Mouse (Mus musculus) olfactory bulb, adult 2 months (tissue): Measurements from ENCODE around the gene Ctso. TPM values are rescaled to one million over a fixed set of nuclear protein-coding genes. Genes with fewer than 3 reads are reported as not detected.

Experiments used
- H3K27ac ChIP-seq: fragments of 200-500 bp; 2 replicates; pipeline ENCODE4 v1.5.1; 2012; ENCODE audit warnings: low read depth, low read length; ENCODE audit not compliant: insufficient read depth
- H3K4me1 ChIP-seq: fragments of 200-500 bp; 2 replicates; pipeline ENCODE4 v1.6.1; 2012; ENCODE audit warnings: low read length; ENCODE audit not compliant: control insufficient read depth, insufficient read depth
- H3K4me3 ChIP-seq: fragments of 200-500 bp; 2 replicates; pipeline ENCODE4 v1.5.1; 2012; ENCODE audit warnings: mild to moderate bottlenecking, low read depth, low read length, moderate library complexity; ENCODE audit not compliant: insufficient read depth
- CTCF ChIP-seq: fragments of 200-500 bp; IDR thresholded peaks from 2 replicates; pipeline ENCODE4 v1.5.1; 2012; ENCODE audit warnings: low read depth, mild to moderate bottlenecking, low read length, moderate library complexity; ENCODE audit not compliant: insufficient read depth
- POLR2A ChIP-seq: fragments of 200-500 bp; IDR thresholded peaks from 2 replicates; pipeline ENCODE4 v1.6.1; 2012; ENCODE audit warnings: mild to moderate bottlenecking, low read depth, low read length, moderate library complexity; ENCODE audit not compliant: insufficient read depth
- WGBS: fragments of 180-500 bp; shearing (Covaris S2); methylation state at CpG from one replicate; pipeline ENCODE4 v1.1.7; 2018; 5-methylcytosine and 5-hydroxymethylcytosine counted together
- polyA plus RNA-seq: library from polyadenylated mRNA; stranded (reverse); fragments of >200 nt; gene quantifications from 2 replicates; pipeline ENCODE4 v1.2.4, GENCODE M21; 2012; ENCODE audit warnings: low replicate concordance; ENCODE audit not compliant: missing spikeins, insufficient read depth, insufficient read length

The Ctso gene
- polyA plus RNA-seq, 1 experiment: not detected

DNA sequence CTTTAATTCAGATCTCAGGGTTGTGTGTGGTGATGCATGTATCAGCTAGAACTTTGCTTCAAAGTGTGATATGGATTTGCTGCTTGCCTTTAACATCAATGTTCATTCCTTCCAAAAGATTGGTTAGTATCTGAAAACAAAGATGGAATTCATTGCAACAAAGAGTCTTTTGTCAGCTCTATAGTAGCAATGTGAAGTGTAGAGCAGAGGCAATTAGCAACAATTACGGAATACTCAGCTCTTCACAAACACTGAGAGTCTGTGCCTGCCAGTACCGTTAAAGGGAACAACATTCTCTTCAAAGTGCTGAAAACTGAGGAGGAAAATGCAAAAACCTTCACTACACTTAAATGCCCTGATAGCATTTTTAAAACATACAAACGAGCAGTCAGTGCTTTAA lies 12.7 kb upstream of the Ctso start:
- Histone ChIP-seq H3K27ac (peak overlapping the region; percentile 62; the same call in 1 of the 2 replicates), H3K4me3 (no peak overlapping the region), H3K4me1 (peaks cover 11% of the 10 kb centered on the region)
- TF ChIP-seq POLR2A: no peak
- no peak for TF ChIP-seq CTCF
- WGBS: 18% methylated on average over 3 of the region's 3 CpGs

DNA sequence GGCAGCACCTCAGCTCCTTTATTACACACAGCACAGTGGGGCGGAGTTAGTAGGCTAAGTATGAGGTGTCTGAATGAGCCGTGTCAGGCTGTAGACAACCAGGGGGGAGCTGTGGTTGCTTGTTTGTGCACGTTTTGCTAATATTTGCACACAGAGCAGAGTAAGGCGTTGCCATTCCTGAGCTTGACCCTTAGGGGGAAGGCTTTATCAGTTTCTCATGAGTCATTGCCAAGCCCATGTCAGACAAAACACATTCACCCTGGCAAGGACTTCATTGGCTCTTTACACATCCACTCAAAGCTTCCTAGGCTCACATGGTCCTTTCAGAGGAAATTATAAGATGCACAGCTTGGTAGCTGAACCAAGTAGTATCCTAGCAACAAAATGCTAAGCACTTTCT lies 9.5 kb upstream of the Ctso start:
- Histone ChIP-seq H3K27ac (no peak overlapping the region), H3K4me3 (no peak overlapping the region), H3K4me1 (peaks cover 8% of the 10 kb centered on the region; the same call in 1 of the 2 replicates)
- 35% methylated on average over 4 of the region's 4 CpGs for WGBS
- TF ChIP-seq CTCF (no peak), POLR2A (no peak)

DNA sequence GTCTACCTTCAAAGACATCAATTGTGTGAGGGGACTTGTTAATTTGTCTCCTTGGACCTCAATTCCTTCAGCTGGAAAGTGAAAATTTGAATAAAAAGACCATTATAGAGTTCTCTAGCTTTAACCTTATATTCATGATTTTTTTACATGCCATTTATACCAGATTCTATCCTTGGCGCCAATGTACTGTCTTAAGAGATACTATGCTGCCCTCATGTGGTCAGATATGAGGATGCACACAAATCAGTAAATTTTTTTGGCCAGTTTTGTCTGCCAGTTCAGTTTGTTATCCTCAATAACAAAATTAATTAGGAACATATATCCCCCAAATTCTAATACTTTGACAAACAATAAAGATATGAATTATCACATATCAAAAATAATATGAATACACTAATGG lies 7.5 kb upstream of the Ctso start:
- TF ChIP-seq CTCF (no peak), POLR2A (no peak)
- 0% methylated on average over 1 of the region's 1 CpGs for WGBS
- Histone ChIP-seq H3K4me3 (no peak overlapping the region), H3K27ac (no peak overlapping the region), H3K4me1 (peaks cover 8% of the 10 kb centered on the region; the same call in 1 of the 2 replicates)

DNA sequence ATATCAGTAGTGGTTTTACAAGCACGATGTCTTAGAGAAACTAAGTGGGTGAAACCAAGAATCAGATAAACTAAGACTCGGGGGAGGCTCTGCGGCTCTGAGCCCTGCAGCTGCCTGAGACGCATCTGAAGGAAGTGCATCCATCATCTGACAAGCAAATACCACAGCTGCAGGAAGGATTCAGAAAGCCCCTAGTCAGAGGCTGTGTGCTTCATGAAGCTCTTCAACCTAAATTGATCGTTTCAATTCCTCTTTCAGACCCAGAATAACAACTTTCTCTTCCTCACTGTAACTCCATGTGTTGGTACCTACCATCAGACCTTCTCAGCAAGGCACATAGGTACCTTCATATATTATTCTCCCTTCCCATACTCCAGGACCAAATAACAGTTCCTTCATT lies 6.5 kb upstream of the Ctso start:
- no peak overlapping the region for H3K4me3 ChIP-seq
- 57% methylated on average over 5 of the region's 5 CpGs for WGBS
- H3K4me1 ChIP-seq: peaks cover 8% of the 10 kb centered on the region; the same call in 1 of the 2 replicates
- no peak overlapping the region for H3K27ac ChIP-seq
- no peak for TF ChIP-seq CTCF
- no peak for TF ChIP-seq POLR2A

DNA sequence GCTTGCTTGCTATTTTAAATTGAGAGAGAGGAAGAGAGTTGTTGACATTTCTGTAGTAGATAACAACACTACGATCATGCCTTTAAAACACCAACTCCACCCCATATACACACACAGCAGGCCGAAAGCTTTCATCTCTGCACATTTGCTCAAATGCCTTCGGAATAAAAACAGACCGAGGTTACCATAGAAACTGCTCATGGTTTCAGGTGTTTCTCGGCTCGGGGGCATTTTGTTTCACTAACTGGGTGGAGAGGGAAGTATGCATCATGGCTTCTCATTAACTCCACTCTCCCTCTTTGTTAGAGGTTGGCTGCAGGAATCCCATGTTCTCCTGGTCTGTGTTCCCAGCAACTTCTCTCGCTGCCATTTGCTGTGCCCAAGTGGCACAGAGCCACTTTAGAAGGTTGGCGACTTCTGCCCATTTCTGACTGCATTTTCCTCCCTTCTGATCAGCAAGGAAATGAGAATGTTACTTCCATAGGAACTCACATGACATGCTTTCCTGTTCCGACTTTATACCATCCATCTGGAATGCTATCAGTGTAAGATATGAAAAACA lies 5.6 kb upstream of the Ctso start:
- TF ChIP-seq POLR2A (no peak), CTCF (no peak)
- H3K4me1 ChIP-seq: peaks cover 8% of the 10 kb centered on the region; the same call in 1 of the 2 replicates
- H3K27ac ChIP-seq: no peak overlapping the region
- no peak overlapping the region for H3K4me3 ChIP-seq
- 37% methylated on average over 9 of the region's 9 CpGs for WGBS

DNA sequence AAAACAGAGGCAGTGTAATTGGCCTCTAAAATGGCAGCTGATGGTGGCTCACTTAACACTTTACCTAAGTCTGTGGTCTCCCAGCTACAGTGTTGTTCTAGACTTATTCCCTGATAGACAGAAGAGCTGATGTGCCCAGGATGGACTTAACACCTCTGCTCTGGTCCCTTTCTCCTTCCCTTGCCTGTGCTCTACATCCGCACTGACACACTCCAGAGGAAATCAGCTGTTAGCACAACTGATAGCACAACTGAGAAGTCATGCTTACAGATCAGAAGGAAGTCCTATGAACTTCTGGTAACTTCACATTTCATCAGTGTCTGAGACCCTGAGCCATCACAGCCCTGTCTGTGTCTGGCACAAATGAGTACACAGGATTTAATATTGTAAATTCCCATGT lies 3.3 kb upstream of the Ctso start:
- H3K27ac ChIP-seq: no peak overlapping the region
- TF ChIP-seq POLR2A (no peak), CTCF (no peak)
- WGBS: 84% methylated on average over 1 of the region's 1 CpGs

DNA sequence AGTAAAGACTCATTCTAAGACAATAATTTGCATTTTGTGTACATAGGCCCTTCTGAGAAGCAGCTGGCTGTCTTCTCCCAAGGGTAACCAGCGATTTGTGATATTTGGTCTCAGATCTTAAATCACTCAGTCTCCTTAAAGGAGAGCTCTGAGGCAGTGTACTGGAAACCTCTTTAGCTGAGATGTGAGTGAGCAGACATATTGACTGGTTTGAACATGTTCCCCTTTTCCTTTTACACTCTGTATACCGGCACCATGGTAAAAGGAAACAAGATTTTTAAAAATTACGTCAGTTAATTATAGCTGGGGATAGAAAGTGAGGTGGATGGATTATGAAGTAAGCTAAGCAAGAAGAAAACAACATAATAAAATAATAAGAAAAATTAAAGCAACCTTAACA lies 706 bp upstream of the Ctso start:
- no peak overlapping the region for H3K4me3 ChIP-seq
- TF ChIP-seq CTCF: no peak
- no peak for TF ChIP-seq POLR2A
- H3K27ac ChIP-seq: no peak overlapping the region
- H3K4me1 ChIP-seq: peaks cover 3% of the 10 kb centered on the region; the same call in 1 of the 2 replicates
- WGBS: 47% methylated on average over 3 of the region's 3 CpGs

More for the DNA sequence above, 3.3 kb upstream of the Ctso start:
- peaks cover 5% of the 10 kb centered on the region; the same call in 1 of the 2 replicates for H3K4me1 ChIP-seq
- H3K4me3 ChIP-seq: no peak overlapping the region

DNA sequence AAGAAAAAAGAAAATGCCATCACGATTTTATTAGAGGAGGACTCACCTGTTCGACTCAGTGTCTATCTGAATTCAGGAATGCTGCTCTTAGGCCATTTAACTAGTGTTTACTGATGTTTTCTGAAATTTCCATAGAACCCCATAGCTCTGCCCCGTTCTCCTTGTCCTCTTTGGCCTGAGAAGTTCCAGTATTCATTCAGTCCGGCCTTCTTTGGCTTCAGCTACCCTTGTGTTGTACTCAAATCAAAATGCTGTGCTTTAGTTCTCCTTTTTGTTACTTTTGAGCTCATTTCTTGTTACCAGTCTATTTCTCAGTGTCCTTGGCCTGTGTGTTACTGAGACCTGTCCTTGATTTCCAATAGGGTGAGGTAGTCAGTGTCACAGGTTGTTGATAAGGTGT lies 947 bp downstream of the Ctso start:
- H3K27ac ChIP-seq: no peak overlapping the region
- WGBS: 75% methylated on average over 4 of the region's 4 CpGs

DNA sequence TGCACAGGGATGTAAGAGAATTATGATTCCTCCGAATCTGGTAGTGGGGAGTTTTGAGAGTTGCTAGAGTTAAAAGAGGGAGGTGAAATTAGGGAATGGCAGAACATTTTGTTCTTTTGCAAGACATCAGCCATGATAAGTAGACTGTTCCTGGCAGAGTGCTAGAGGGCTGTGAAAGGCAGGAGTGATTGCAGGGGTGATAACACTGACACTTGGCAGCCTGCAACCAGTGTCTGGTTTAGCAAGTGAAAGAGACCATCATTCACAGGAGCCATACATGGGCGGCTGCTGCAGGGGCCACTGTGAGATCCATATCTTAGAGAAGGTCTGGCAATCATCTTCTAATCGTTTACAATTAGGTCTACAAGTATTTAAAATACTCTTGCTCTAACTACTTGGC lies 6.5 kb downstream of the Ctso start:
- peaks cover 2% of the 10 kb centered on the region; the same call in 1 of the 2 replicates for H3K4me1 ChIP-seq
- 76% methylated on average over 3 of the region's 3 CpGs for WGBS
- H3K4me3 ChIP-seq: no peak overlapping the region
- no peak for TF ChIP-seq CTCF
- TF ChIP-seq POLR2A: no peak
- no peak overlapping the region for H3K27ac ChIP-seq

More for the DNA sequence above, 947 bp downstream of the Ctso start:
- no peak for TF ChIP-seq CTCF
- no peak for TF ChIP-seq POLR2A
- no peak overlapping the region for H3K4me3 ChIP-seq
- no peaks in the 10 kb centered on the region for H3K4me1 ChIP-seq

DNA sequence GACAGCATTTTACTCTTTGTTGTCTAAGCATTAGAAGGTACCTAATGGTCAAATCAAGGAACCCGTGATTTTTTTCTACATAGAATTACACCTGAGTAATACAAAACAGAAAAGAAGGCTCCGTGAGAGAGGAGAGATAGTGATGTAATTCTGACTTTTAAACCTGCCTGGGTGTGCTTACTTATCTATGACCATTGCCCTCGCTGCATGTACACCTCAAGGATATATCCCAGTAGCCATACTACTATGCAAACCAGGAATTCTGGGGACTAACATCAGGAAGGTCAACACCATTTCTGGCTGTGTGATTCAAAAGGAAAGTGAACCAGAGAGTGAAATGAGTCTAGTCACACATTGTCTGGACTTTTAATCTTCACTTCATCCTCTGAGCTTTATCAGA lies 9.9 kb downstream of the Ctso start:
- 95% methylated on average over 3 of the region's 3 CpGs for WGBS
- peaks cover 2% of the 10 kb centered on the region; the same call in 1 of the 2 replicates for H3K4me1 ChIP-seq
- no peak overlapping the region for H3K4me3 ChIP-seq
- no peak overlapping the region for H3K27ac ChIP-seq
- no peak for TF ChIP-seq POLR2A
- TF ChIP-seq CTCF: no peak
